Mouse (Mus musculus) monocyte, adult 2 months (primary cell): ENCODE results near the gene Arhgap35.
"Not testable (repeated sequence)": the region's sequence is repeated elsewhere in the genome, so short reads cannot be mapped to it uniquely, and the experiment has no call there.

ENCODE experiments used
- DNase-seq, 2 experiments: peaks; one replicate each; pipeline ENCODE4 v3.0.0; 2022; ENCODE audit warnings: low spot score in 2 of 2, low read depth in 1 of 2

Gene Arhgap35

DNA sequence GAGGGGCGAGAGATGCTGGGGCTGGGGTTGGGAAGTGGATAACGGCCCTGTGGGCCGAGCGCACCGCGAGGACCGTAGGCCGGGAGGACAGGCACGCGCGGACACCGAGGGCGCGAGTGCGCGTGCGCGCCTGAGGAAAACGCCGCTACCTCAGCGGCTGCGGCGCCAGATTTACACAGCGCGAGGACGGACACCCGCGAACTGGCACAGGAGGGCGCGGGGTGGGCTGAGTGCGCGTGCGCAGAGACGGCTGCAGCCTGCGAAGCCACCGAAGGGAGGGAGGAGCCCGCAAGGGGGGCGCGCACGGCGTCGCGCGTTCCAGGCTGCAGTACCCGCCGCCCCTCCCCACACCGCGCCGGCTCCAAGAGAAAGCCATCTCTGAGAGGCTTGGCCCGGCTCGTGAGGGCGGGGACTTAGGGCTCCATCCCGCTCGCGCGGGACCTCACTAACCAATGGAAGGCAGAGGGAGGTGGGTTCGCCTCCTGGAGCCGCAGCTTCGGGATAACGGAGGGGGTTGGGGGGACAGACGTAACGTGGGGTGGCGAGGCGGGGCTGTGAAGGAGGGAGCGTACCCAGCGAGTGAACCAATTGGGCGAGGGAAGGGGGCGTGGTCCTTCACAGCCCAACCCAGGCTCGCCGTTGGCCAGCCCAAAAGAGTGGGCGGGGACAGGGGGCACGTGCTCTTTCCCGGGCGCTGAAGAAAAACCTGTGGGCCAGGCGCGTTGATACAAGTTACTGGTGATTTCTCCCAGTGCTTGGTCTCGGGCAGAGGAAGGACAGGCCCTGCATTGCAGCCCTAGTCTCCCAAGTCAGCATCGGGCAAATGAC, at the start of gene Arhgap35:
Gene Arhgap35 (minus strand): TSS at position 106 of the 828 bp plus-strand sequence.
- DNase-seq, result peak; percentile 86 to 90

DNA sequence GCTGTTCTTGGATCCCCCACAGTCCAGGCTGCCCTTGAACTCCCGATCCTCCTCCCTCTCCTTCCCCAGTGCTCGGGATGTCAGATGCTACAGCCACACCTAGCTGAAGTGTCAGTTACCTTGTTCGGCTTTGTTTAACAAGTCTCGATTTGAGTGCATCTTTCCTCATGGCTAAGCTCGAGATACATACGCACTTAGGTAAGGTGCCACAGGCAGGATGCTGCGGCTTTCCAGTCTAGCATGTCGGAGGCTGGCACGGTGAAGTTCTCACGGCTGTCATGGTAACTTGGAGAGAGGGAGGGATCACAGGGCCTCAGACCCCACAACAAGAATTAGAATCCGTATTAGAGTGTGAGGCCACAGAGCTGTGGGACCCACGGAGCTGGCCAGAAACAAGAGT, 29.5 kb upstream of the Arhgap35 start:
- DNase-seq, result no peak

DNA sequence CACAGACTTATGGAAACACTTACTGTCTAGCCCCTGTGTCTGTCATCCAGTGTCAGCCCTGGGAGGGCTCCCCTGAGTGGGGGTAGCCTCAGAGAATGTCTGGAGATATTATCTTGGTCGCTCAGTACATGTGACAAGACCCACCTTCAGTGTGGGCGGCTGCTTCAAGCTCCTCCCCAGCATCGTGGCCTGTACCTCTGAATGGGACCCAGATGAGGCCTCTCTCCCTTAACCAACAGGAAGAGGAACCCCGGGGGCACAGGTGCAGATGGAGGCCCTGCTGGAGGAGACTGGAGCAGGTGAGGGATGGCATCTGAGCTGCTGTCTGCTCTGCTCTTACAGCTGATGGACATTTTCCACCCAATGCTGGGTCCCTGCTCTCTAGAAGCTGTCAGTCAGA, 28.3 kb upstream of the Arhgap35 start:
- not testable (repeated sequence) for DNase-seq

DNA sequence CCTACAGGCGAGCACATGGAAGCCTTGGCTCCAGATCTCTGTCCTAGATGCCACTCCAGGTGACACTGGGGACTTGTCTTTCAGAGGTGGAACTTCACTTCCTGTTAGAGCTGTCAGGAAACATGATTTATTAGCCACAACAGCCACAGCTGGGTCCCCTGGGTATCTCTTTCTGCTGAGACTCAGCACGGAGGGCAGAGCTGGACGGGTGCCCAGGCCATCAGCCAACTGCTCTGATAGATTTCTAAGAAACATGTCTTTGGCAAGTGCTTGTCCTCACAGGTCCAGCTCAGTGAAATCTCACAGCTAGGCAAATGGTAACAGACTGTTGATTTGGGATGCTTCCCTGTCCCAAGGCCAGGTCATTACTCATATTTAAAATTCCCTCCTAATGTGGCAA, 24.2 kb upstream of the Arhgap35 start:
- DNase-seq, result no peak

DNA sequence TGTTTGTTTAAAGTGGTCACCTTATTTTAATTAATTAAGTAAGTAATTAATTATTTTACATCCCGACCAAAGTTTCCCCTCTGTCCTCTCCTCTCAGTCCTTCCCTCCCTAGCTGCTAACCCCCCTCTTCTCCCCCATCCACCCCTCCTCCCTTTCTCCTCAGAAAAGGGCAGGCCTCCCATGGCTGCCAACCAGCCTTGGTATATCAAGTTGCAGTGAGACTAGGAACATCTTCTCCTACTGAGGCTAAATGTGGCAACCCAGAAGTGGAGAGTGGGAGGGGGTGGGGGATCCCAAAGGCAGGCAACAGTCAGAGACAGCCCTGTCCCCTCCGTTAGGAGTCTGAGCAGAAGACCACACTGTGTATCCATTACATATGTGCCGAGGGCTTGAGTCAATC, 20.3 kb upstream of the Arhgap35 start:
- no peak for DNase-seq

DNA sequence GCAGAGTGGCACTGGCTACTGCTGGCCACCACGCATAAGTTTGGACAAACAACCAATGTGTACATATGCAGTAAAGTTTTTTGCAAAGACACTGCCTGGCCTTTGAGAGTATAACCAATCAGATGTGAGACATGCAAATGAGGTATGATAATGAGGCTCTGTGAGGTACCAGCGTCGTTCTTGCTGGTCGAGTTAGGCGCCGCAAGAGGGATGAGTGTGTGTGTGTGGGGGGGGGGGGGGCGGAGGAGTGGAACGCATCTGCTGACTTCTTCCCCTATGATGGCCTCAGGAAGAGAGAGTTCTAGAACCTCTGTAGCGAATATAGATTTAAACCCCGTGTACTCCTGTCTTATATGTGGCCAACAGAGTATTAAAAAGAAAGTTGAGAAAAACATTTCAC, 19.1 kb upstream of the Arhgap35 start:
- DNase-seq, result not testable (repeated sequence)

DNA sequence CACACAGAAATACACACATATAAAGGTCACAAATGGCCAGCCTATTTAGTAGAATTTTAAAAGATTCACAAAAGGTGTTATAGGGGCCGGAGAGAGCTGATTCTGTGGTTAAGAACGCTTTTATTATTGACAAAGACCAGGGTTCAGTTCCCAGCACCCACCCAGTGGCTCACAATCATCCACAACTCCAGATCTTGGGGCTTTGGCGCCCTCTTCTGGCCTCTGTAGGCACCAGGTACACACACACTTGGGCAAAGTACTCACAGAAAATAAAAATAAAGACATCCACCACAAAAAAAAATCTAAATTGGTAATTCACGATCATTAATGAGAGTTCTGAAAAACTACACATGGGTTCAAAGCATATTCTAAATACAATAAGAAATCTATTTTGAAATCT, 17.1 kb upstream of the Arhgap35 start:
- no peak for DNase-seq

DNA sequence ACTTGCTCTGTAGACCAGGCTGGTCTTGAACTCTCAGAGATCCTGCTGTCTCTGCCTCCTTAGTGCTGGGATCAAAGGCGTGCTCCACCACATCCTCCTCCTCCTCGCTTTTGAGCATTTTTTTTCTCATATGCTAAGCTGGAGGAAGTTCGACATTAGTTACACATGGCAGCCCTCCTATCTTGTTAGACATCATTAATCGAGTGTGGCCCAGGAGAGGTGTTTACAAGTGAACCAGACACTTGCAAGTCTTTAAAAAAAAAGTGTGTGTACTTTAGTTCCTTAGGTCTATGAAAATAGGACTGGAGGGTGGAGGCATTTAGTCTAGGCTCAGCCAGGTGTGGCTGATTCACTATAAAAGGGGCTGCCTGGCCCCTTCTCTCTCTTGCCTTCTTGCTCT, 16.2 kb upstream of the Arhgap35 start:
- no peak for DNase-seq

DNA sequence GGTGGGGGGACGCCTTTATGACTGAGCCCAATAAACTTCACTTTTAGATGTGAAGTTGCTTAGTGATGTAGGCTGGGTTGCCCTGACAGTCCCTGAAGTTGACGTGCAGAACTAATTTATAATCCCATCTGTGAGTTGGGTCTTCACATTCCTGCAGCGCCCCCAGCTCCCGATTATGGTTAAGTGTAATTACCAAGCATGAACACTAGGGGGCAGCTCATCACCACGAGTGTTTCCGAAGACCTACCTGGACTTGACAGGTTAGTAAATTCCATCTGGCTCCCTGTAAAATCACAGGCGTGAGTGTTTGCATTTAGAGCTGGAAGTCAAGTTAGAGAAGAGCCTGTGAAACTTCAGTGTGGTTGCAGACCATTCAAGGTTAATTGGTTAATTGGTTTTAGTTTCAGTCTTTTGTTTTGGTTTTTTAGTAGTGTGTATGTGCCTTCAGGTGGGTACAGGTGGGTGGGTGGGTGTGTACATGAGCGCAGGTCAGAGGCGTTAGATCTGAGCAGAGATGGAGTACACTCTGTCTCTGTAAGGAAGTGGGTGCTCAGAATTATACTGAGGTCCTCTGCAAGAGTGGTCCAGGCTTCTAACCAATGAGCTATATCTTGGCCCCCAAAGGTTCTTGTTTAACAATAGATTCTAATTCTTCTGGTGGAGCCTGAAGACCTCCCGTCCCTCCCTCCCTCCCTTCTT, 15.0 kb upstream of the Arhgap35 start:
- DNase-seq, result no peak

DNA sequence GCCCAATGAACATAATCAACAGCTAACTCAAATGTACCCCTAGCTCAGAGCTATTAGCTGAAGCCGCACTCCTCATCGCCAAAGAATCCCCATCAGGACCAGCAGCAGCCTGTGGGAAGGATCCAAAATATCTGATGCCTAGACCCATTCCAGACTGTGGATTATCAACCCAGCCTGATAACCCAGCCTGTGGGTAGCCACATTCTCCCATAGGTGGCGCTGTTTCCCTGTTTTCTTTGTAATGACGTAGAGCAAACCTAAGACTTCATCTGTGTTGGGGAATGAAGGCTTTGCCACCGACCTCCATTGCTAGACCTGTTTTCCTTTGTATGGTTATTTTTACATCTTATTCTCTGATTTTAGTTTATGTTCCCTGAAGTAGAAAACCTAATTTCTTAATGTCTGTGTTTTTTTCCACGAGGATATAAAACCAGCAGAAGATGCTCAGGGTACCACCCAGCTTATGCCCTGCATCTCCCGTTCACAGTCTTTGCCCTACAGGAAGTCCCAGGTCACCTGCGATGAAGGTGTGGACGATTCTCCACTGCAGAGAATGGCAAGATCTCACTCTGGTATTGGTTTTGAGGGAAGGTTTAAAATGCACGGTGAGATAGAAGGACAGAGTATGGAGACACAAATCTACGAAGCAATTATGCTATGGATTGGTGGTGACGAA, 13.4 kb upstream of the Arhgap35 start:
- DNase-seq, result no peak

DNA sequence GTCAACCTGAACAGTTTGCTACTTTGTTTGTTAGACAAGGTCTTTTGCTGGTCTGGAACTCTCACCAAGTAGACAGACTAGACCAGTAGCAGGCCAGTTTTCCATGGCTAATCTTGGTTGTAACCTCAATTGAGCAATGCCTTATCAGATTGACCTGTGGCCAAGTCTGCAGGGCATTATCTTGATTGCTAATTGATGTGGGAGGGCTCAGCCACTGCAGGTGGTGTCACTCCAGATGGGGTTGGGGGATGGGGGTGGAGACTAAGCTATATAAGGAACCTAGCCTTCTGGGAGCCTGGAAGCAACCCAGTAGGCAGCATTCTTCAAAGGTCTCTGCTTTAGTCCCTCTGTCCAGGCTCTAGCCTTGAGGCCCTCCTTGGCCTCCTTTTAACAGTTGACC, 8.9 kb upstream of the Arhgap35 start:
- DNase-seq, result no peak

DNA sequence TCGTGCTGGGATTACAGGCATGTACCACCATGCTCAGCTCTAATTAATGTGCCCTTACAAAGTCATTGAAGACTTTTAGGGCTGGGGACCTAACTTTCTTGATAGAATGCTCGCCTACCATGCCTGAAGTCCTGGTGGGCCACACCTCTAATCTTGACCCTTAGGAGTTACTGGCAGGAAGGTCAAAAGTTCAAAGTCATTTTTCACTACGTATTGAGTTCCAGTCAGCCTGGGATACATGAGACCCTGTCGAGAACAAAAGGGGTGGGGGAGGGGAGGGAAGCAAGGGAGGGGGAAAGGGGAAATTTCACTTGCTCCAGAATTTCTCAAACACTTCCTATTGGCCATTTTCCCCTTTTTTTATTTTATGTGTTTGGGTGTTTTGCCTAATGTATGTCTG, 8.3 kb upstream of the Arhgap35 start:
- DNase-seq, result no peak

DNA sequence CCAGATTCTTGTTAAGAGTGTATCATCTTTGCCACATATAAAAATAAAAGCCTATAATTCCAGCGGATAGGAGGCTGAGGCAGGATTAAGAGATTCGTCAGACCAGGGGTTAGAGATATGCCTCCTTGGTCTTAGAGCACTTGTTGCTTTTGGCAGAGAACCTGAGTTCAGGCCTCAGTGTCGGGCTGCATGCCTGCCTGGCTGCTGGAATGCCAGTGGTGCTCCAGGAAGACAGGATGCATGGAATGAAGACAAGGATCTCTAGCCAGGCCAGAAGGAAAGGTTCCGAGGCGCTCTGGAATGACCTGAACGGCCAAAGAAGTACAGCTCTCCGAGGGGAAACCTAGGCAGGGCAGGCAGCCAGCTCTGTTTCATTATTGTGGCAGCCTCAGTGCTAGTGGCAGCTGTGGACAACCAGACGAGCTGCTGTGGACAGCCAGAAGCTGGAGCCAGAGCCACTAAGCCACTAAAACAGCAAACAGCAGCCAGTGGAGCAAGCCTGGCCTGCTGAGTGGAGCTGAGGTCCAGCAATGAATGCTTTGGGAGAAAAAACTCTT, 6.4 kb upstream of the Arhgap35 start:
- no peak for DNase-seq

DNA sequence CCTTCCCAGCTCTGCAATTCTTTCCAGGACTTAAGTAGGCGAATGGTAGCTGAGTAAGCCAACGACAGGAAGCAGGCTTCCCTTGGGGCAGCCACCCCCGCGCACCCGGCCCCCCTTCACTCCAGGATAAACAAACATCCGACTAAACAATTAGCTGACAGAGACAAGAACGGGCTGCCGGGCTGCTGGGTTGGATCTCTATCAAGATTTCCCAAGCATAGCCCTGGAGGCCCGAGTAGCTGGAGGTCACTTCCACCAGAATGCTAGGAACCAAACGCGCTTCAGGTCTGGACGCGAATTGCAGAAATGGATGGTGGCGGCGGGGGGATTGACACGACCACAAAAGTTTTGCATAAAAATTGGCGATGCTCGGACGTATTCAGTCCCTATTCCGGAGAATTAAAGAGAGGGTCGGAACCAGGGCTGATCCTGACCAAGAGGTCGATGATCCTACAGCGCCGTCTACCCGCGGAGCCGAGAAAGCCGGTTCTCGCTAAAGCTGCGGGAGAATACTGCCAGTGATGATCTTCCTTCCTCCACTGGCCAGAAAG, 3.9 kb upstream of the Arhgap35 start:
- no peak for DNase-seq

DNA sequence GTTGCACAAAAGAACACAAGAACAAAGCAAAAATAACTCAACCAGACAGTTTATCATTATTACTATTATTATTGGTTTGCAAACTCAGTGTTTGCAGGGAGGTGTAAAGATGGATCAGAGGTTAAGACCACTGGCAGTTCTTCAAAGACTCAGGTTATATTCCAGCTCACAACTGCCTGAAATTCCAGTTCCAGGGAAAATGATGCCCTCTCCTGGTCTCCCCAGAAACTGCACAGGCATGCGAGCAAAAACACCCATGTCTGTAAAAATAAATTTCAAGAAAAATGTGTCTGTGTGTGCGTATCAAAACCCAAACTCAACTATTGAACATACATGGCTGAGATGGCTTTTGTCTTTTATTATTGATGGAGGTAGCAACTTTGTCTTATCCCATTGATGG, 2.3 kb upstream of the Arhgap35 start:
- DNase-seq, result no peak

DNA sequence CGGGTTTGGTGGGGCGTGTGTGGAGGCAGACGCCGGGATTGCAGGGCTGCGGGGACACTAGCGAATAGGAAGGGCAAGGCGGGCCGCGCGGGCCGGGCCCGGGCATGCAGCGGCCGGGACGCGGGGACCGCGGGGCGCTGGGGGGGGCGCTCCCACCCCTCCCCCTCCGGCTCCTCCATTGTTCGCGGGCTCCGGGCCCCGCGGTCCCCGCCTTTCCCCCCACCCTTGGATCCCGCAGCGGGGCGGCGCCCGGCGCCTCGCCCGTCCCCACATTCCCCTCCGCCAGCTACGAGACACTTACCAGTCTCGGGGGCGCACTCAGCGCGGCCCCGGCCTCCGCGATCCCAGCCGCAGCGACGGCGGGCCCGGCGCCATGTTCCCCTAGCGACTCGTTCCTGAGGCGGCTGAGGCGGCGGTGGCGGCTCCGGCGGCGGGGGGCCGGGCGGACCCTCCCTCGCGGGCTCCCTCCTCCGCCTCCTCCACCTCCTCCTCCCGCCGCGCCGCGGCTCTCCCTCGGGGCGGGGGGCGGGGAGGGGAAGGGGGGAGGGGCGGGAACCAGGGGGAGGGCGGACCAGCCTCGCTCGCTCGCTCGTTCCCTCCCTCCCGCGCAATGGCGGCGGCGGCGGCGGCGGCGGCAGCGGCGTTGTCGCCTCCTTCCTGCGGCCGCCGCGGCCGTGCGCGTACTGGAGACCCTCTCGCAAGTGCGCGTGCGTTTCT, 464 bp downstream of the Arhgap35 start:
- DNase-seq, result no peak

DNA sequence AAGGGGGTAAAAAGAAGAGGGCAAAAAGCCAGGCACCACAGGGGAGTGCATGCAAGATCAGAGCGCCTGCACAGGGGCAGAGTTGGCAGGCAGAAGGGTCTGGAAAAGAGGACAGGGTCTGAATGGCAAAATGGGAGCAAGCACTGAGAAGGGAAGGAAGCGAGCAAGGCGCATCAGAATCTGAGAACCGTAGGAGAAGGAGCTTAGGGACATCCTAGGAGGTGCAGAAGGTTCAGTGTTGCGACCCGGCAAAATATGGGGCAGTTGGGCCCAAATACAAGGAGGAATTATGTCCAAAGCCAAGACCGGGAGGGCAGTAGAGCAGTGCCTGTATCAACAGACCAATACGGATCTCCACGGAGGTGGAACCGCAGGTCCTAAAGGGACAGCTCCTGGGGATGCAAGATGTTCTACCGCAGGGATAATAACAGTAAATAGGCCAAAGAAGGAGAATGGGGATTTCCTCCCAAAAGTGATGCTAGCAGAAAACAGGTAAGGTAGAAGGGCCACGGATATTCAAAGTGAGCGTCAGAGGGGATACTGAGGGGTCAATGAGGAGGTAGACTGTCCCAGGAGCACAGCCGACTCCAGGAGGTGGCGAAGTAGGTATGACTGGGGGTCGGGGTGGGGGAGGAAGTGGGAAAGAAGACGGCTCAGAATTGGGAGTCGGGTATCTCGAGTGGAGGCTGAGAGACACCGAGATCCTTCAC, 1.2 kb downstream of the Arhgap35 start:
- no peak for DNase-seq

DNA sequence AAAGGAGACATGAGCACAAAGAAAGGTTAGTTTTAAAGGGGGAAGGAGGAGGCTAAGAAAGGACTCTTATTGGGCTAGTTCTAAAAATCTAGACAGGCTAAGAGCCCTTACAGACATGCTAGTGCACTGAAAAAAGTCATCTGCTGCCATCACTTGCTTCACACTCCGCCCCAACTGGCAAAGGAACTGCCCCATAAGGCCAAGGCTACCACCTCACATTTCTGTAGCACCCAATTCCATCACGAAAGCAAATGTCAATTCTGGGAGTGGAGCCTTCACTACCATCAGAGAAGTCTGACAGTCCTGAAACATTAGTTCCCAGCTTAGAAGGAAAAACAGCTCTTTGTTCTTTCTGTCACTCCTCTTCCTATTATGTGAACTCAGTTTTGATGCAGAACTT, 4.4 kb downstream of the Arhgap35 start:
- no peak for DNase-seq

DNA sequence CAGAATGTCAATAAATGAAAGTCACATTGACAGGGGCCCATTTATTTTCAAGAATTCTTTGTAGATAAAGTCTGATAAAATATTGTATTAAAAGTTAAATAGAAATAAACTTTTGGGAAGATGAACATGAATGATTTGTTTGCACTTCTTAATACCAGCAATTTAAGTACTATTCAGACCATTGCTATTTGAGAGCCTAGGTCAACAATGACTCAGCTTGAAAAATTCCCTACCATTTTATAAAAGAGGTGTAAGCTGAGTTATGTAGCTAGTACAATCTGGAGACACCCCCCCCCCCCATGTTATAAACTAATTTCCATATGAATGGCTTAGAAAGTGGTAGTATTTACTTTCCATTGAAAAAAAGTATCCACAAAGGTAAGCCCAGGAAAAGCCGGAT, 5.8 kb downstream of the Arhgap35 start:
- DNase-seq, result no peak

DNA sequence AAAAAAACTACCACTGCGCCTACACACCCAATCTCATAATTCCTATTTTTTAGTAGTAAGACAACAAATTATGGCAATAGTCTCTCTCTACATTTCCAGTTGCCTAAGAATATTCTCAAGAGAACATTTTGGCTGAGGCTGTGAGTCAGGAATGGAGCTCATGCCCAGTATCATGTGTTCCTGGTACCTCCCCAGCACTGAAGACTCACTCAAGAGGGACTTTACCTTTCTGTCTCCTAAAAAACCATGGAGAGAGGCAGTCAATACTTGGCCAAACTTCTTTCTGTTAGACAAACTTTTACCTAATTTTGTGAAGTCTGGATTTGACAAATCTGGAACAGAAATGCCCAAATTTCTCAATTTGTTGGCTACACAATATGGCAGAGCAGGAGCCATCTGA, 6.7 kb downstream of the Arhgap35 start:
- DNase-seq, result no peak
